Comparison of ENCODE assay signal across 20 mouse cellular contexts in the genomic region with DNA sequence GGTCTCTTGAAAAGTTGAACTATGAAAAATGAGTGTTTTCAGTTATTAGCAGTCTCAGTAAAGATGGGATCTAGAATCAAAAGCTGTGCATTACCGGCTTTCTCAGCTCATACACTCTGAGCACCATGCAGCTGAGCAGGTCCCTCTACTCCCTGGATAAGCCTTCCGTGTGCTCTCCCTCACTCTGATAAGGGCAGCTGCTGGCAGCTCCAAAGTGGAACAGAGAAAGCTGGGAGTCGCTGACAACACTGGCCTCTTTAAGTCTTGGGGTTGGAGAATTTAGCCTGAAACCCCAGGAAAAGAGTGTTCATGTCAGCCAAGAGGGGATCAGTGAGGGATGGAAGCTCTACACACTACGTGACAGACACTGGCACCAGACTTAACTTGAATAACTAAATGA. TPM values are rescaled to one million over a fixed set of nuclear protein-coding genes. Genes with fewer than 3 reads are reported as not detected.
DNase-seq lines count a peak whose midpoint lies in the region; ATAC-seq and TF ChIP-seq lines count a peak whose summit lies in the region.
"Had no signal": no experiment of that assay in that cellular context is flagged by ENCODE, and none has a peak within 500 bp of the region (broad histone marks: within the 10 kb centered on the region; RNA-seq: fewer than 3 reads in every experiment).

No protein-coding gene starts in this region.

- peaks cover 37% of the 10 kb centered on the region for H3K36me3 ChIP-seq in heart, embryonic 13.5 days
- H3K36me3 ChIP-seq in liver, postnatal 0 days (replicated peaks; ENCODE audit: insufficient read depth, low read length), result peaks cover 19% of the 10 kb centered on the region
- H3K36me3 ChIP-seq in forebrain, embryonic 11.5 days (ENCODE audit: control insufficient read depth, insufficient read depth, low read length), result no peaks in the 10 kb centered on the region

- peak; percentile 11; the same call in 1 of the 2 replicates for TF ChIP-seq EP300 in liver, postnatal 0 days (IDR thresholded peaks at IDR 0.05; ENCODE audit: low read depth)

- H3K27me3 ChIP-seq in heart, embryonic 13.5 days (replicated peaks), result no peaks in the 10 kb centered on the region
- no peaks in the 10 kb centered on the region for H3K27me3 ChIP-seq in liver, postnatal 0 days (ENCODE audit: insufficient read depth, low read length)
- H3K27me3 ChIP-seq in forebrain, embryonic 11.5 days (ENCODE audit: control insufficient read depth, insufficient read depth, low read length), result no peaks in the 10 kb centered on the region
- H3K27me3 ChIP-seq: forebrain, embryonic 12.5 days; hindbrain, embryonic 15.5 days; intestine, embryonic 15.5 days; limb, embryonic 15.5 days; midbrain, embryonic 15.5 days had no signal

- DNase-seq in heart, adult 9 months (ENCODE audit: low spot score in 2 of 2), result no peak
- DNase-seq in c-Kit-positive CD71-positive TER-119-negative erythroid progenitor cells, embryonic 14.5 days (ENCODE audit: low read depth), result peak; percentile 25
- DNase-seq in liver, result peak; percentile 68
- DNase-seq in liver, postnatal 0 days, result no peak
- DNase-seq in forebrain, embryonic 11.5 days (ENCODE audit: low spot score), result no peak
- no peak for DNase-seq in layer of hippocampus, adult 9-11 months
- DNase-seq: embryo, embryonic 11 days; gastrocnemius, postnatal 10 days; kidney, adult 9 months; kidney, postnatal 25 days; spleen, adult 18-20 months; thymus, adult 18-20 months had no signal

- peak overlapping the region; percentile 36; the same call in 1 of the 2 replicates for H3K27ac ChIP-seq in heart, embryonic 13.5 days (replicated peaks)
- peak overlapping the region; percentile 52 for H3K27ac ChIP-seq in liver, postnatal 0 days (ENCODE audit: low read depth)
- no peak overlapping the region for H3K27ac ChIP-seq in forebrain, embryonic 11.5 days (ENCODE audit: low read depth, low read length)
- H3K27ac ChIP-seq: forebrain, embryonic 12.5 days; hindbrain, embryonic 15.5 days; intestine, embryonic 15.5 days; limb, embryonic 15.5 days; midbrain, embryonic 15.5 days had no signal

- H3K4me3 ChIP-seq in heart, embryonic 13.5 days, result no peak overlapping the region
- no peak overlapping the region for H3K4me3 ChIP-seq in liver, postnatal 0 days (ENCODE audit: low read depth, low read length)
- no peak overlapping the region for H3K4me3 ChIP-seq in forebrain, embryonic 11.5 days (ENCODE audit: low read depth, low read length)
- H3K4me3 ChIP-seq: forebrain, embryonic 12.5 days; hindbrain, embryonic 15.5 days; intestine, embryonic 15.5 days; limb, embryonic 15.5 days; midbrain, embryonic 15.5 days; myocyte had no signal

- peaks cover 24% of the 10 kb centered on the region for H3K4me1 ChIP-seq in heart, embryonic 13.5 days
- peaks cover 27% of the 10 kb centered on the region for H3K4me1 ChIP-seq in liver, postnatal 0 days (ENCODE audit: insufficient read depth)
- H3K4me1 ChIP-seq in forebrain, embryonic 11.5 days (replicated peaks; ENCODE audit: control insufficient read depth, insufficient read depth, low read length), result no peaks in the 10 kb centered on the region
- H3K4me1 ChIP-seq: forebrain, embryonic 12.5 days; hindbrain, embryonic 15.5 days; intestine, embryonic 15.5 days; limb, embryonic 15.5 days; midbrain, embryonic 15.5 days had no signal

- WGBS in heart, embryonic 13.5 days, result 25% methylated on average over 4 of the region's 4 CpGs
- WGBS in liver, postnatal 0 days (ENCODE audit: insufficient replicate concordance), result 54% methylated on average over 4 of the region's 4 CpGs
- WGBS in forebrain, embryonic 11.5 days, result 95% methylated on average over 4 of the region's 4 CpGs

- TF ChIP-seq CTCF in liver, postnatal 0 days (IDR thresholded peaks at IDR 0.05; ENCODE audit: low read depth), result no peak

- H3K4me2 ChIP-seq in heart, embryonic 13.5 days, result peak overlapping the region; percentile 27
- H3K4me2 ChIP-seq in liver, postnatal 0 days (ENCODE audit: low read depth, low read length), result peak overlapping the region; percentile 30; the same call in 1 of the 2 replicates
- H3K4me2 ChIP-seq in forebrain, embryonic 11.5 days (ENCODE audit: low read depth, low read length, severe bottlenecking), result no peak overlapping the region
- H3K4me2 ChIP-seq: forebrain, embryonic 12.5 days; hindbrain, embryonic 15.5 days; intestine, embryonic 15.5 days; limb, embryonic 15.5 days; midbrain, embryonic 15.5 days had no signal

- ATAC-seq in heart, embryonic 13.5 days (ENCODE audit: extremely low read depth, insufficient number of reproducible peaks, low FRiP score, low TSS enrichment), result no peak
- ATAC-seq in liver, postnatal 0 days, result peak; percentile 73
- no peak for ATAC-seq in forebrain, embryonic 11.5 days (replicated peaks; ENCODE audit: low FRiP score)
- ATAC-seq: intestine, embryonic 15.5 days; lung, postnatal 0 days; midbrain, embryonic 15.5 days had no signal

- H3K9me3 ChIP-seq in heart, embryonic 13.5 days, result no peaks in the 10 kb centered on the region
- H3K9me3 ChIP-seq in liver, postnatal 0 days (ENCODE audit: low read length), result no peaks in the 10 kb centered on the region
- no peaks in the 10 kb centered on the region for H3K9me3 ChIP-seq in forebrain, embryonic 11.5 days (ENCODE audit: control insufficient read depth, low read length)
- H3K9me3 ChIP-seq: forebrain, embryonic 12.5 days; hindbrain, embryonic 15.5 days; intestine, embryonic 15.5 days; limb, embryonic 15.5 days; midbrain, embryonic 15.5 days had no signal

- H3K9ac ChIP-seq in heart, embryonic 13.5 days, result peak overlapping the region; percentile 54; the same call in 1 of the 2 replicates
- no peak overlapping the region for H3K9ac ChIP-seq in liver, postnatal 0 days (replicated peaks)
- H3K9ac ChIP-seq in forebrain, embryonic 11.5 days (ENCODE audit: low read length), result no peak overlapping the region
- H3K9ac ChIP-seq: forebrain, embryonic 12.5 days; hindbrain, embryonic 15.5 days; intestine, embryonic 15.5 days; limb, embryonic 15.5 days; midbrain, embryonic 15.5 days had no signal

RNA-seq across cellular contexts. Expression of gene Atl1, which starts 33.6 kb away (rescaled TPM):
- polyA plus RNA-seq in heart, embryonic 13.5 days (2015; fragmentation: Nextera tagmentation; extraction: Ambion mirVana), result 6.2 and 7.5 TPM in 2 replicates
- 1.0 and 1.1 TPM in 2 replicates for polyA plus RNA-seq in liver, postnatal 0 days (2015; fragmentation: Nextera tagmentation; extraction: Ambion mirVana)
- 29.8 and 32.4 TPM in 2 replicates for polyA plus RNA-seq in forebrain, embryonic 11.5 days (2014; fragmentation: Nextera tagmentation; extraction: Ambion mirVana)

RNA-seq across cellular contexts. Expression of gene Map4k5, which starts 34.2 kb away (rescaled TPM):
- 25.5 and 27.0 TPM in 2 replicates for polyA plus RNA-seq in heart, embryonic 13.5 days (2015; fragmentation: Nextera tagmentation; extraction: Ambion mirVana)
- polyA plus RNA-seq in liver, postnatal 0 days (2015; fragmentation: Nextera tagmentation; extraction: Ambion mirVana), result 11.7 and 11.8 TPM in 2 replicates
- 31.4 and 32.7 TPM in 2 replicates for polyA plus RNA-seq in forebrain, embryonic 11.5 days (2014; fragmentation: Nextera tagmentation; extraction: Ambion mirVana)

Comparison
In these comparisons a context has a peak if more than half of its experiments do, and no peak if none do; other contexts are left out.
1. DNase-seq: peak in c-Kit-positive CD71-positive TER-119-negative erythroid progenitor cells, embryonic 14.5 days (single experiment) and liver (single experiment); none in heart, adult 9 months (0 of 2), liver, postnatal 0 days (single experiment), forebrain, embryonic 11.5 days (single experiment) and layer of hippocampus, adult 9-11 months (single experiment).